Mouse (Mus musculus) forebrain, embryonic 14.5 days (tissue): ENCODE measurements around the gene Elmo2. TPM values are rescaled to one million over a fixed set of nuclear protein-coding genes. Genes with fewer than 3 reads are reported as not detected.

Experiments
- ATAC-seq: fragments of 200-750 bp; cut with Nextera tagmentation; 2 replicates; pipeline ENCODE4 v1.8.0; 2017; ENCODE audit warnings: mild to moderate bottlenecking, moderate library complexity
- DNase-seq: peaks from one replicate; pipeline ENCODE4 v3.0.0-alpha.2; 2015; ENCODE audit warnings: low spot score
- H3K27ac ChIP-seq: fragments of 300-500 bp; sonication (generic); 2 replicates; pipeline ENCODE4 v1.5.1; 2014; ENCODE audit warnings: low read depth, mild to moderate bottlenecking, control low read depth, low read length, moderate library complexity
- H3K27me3 ChIP-seq: fragments of 300-500 bp; sonication (generic); replicated peaks from 2 replicates; pipeline ENCODE4 v1.6.1; 2014; ENCODE audit warnings: low read length, control low read depth, mixed read lengths; ENCODE audit not compliant: control insufficient read depth, insufficient read depth
- H3K36me3 ChIP-seq: fragments of 300-500 bp; sonication (generic); 2 replicates; pipeline ENCODE4 v1.6.1; 2014; ENCODE audit warnings: low read length, control low read depth; ENCODE audit not compliant: control insufficient read depth, insufficient read depth
- H3K4me1 ChIP-seq: fragments of 300-500 bp; sonication (generic); 2 replicates; pipeline ENCODE4 v1.6.1; 2014; ENCODE audit warnings: antibody characterized with exemption, low read length, control low read depth; ENCODE audit not compliant: control insufficient read depth, insufficient read depth
- H3K4me2 ChIP-seq: fragments of 300-500 bp; sonication (generic); 2 replicates; pipeline ENCODE4 v1.6.1; 2014; ENCODE audit warnings: mild to moderate bottlenecking, control low read depth, low read length
- H3K4me3 ChIP-seq: fragments of 300-500 bp; sonication (generic); 2 replicates; pipeline ENCODE4 v1.5.1; 2014; ENCODE audit warnings: low read depth, low read length, control low read depth
- H3K9ac ChIP-seq: fragments of 300-500 bp; sonication (generic); 2 replicates; pipeline ENCODE4 v1.6.1; 2014; ENCODE audit warnings: mild to moderate bottlenecking, low read length, control low read depth, moderate library complexity
- H3K9me3 ChIP-seq: fragments of 300-500 bp; sonication (generic); replicated peaks from 2 replicates; pipeline ENCODE4 v1.6.1; 2016; ENCODE audit warnings: low read length, control low read depth, mixed read lengths; ENCODE audit not compliant: control insufficient read depth
- WGBS: fragments of 180-500 bp; shearing (Covaris S2); extraction: QIAGEN DNeasy Blood & Tissue Kit; methylation state at CpG from one replicate; pipeline ENCODE4 v1.1.7; 2014; 5-methylcytosine and 5-hydroxymethylcytosine counted together
- polyA plus RNA-seq: library from polyadenylated mRNA; unstranded; fragments of >200 nt; fragmentation: Nextera tagmentation; extraction: Ambion mirVana; gene quantifications from 2 replicates; pipeline ENCODE4 v1.2.1, GENCODE M21; 2014

Elmo2 gene
- polyA plus RNA-seq, result 95.5 and 101 TPM in 2 replicates

GRCm38 (mm10) chr2:165326304-165327190 is at the start of gene Elmo2:
Elmo2 (minus strand) TSS chr2:165326479.
- Histone ChIP-seq H3K27ac (peak within 1 kb of the TSS; percentile 91), H3K4me1 (peaks cover 30% of the 10 kb centered on the region), H3K36me3 (no peaks in the 10 kb centered on the region), H3K27me3 (no peaks in the 10 kb centered on the region), H3K9me3 (no peaks in the 10 kb centered on the region), H3K9ac (peak within 1 kb of the TSS; percentile 94), H3K4me2 (peak within 1 kb of the TSS; percentile 93), H3K4me3 (peak within 1 kb of the TSS; percentile 90)
- under 1% methylated on average over 54 of the region's 55 CpGs for WGBS
- ATAC-seq, result peak; percentile 98
- peak; percentile 99 for DNase-seq

GRCm38 (mm10) chr2:165376001-165376400 is 49.7 kb upstream of the Elmo2 start:
- Histone ChIP-seq H3K4me3 (no peak overlapping the region), H3K9me3 (no peaks in the 10 kb centered on the region), H3K27ac (no peak overlapping the region), H3K9ac (no peak overlapping the region), H3K27me3 (no peaks in the 10 kb centered on the region), H3K36me3 (peaks cover 61% of the 10 kb centered on the region), H3K4me1 (no peaks in the 10 kb centered on the region), H3K4me2 (no peak overlapping the region)
- ATAC-seq (no peak), DNase-seq (no peak)
- WGBS, result 65% methylated on average over 4 of the region's 4 CpGs

GRCm38 (mm10) chr2:165375478-165375877 is 49.2 kb upstream of the Elmo2 start:
- Histone ChIP-seq H3K4me1 (no peaks in the 10 kb centered on the region), H3K9me3 (no peaks in the 10 kb centered on the region), H3K4me2 (no peak overlapping the region), H3K4me3 (no peak overlapping the region), H3K9ac (no peak overlapping the region), H3K27ac (no peak overlapping the region), H3K27me3 (no peaks in the 10 kb centered on the region), H3K36me3 (peaks cover 56% of the 10 kb centered on the region)
- DNase-seq, result no peak
- 75% methylated on average over 5 of the region's 5 CpGs for WGBS
- ATAC-seq, result no peak

- Histone ChIP-seq H3K27ac (no peak overlapping the region), H3K4me3 (no peak overlapping the region), H3K9me3 (no peaks in the 10 kb centered on the region), H3K27me3 (no peaks in the 10 kb centered on the region), H3K36me3 (peaks cover 18% of the 10 kb centered on the region), H3K4me1 (peaks cover 8% of the 10 kb centered on the region), H3K9ac (no peak overlapping the region), H3K4me2 (no peak overlapping the region; the same call in 1 of the 2 replicates)
- ATAC-seq (no peak), DNase-seq (peak; percentile 56)
- WGBS, result 32% methylated on average over 3 of the region's 3 CpGs
These were observed 44.8 kb upstream of the Elmo2 start for GRCm38 (mm10) chr2:165371066-165371465.

- H3K4me3 ChIP-seq, result no peak overlapping the region
- no peak for DNase-seq
- no peak overlapping the region for H3K9ac ChIP-seq
- H3K9me3 ChIP-seq, result no peaks in the 10 kb centered on the region
- H3K4me1 ChIP-seq, result peaks cover 8% of the 10 kb centered on the region
- no peak for ATAC-seq
- no peak overlapping the region for H3K4me2 ChIP-seq
- no peaks in the 10 kb centered on the region for H3K27me3 ChIP-seq
- H3K27ac ChIP-seq, result no peak overlapping the region
- WGBS, result 75% methylated on average over 3 of the region's 3 CpGs
- H3K36me3 ChIP-seq, result peaks cover 11% of the 10 kb centered on the region
These were observed 44.1 kb upstream of the Elmo2 start for GRCm38 (mm10) chr2:165370348-165370747.

GRCm38 (mm10) chr2:165368496-165368895 is 42.2 kb upstream of the Elmo2 start, which contains the start of gene Zfp663:
Zfp663 (minus strand) TSS chr2:165368729.
- DNase-seq (peak; percentile 87), ATAC-seq (peak; percentile 51)
- peak within 1 kb of the TSS; percentile 75 for H3K9ac ChIP-seq
- no peaks in the 10 kb centered on the region for H3K36me3 ChIP-seq
- no peaks in the 10 kb centered on the region for H3K27me3 ChIP-seq
- peak within 1 kb of the TSS; percentile 70 for H3K4me2 ChIP-seq
- H3K27ac ChIP-seq, result peak within 1 kb of the TSS; percentile 45; the same call in 1 of the 2 replicates
- WGBS, result under 1% methylated on average over 27 of the region's 27 CpGs
- peaks cover 8% of the 10 kb centered on the region for H3K4me1 ChIP-seq
- no peaks in the 10 kb centered on the region for H3K9me3 ChIP-seq
- H3K4me3 ChIP-seq, result peak within 1 kb of the TSS; percentile 42

- H3K27me3 ChIP-seq, result no peaks in the 10 kb centered on the region
- no peaks in the 10 kb centered on the region for H3K9me3 ChIP-seq
- H3K4me3 ChIP-seq, result peak overlapping the region; percentile 42
- H3K27ac ChIP-seq, result peak overlapping the region; percentile 45; the same call in 1 of the 2 replicates
- under 1% methylated on average over 13 of the region's 13 CpGs for WGBS
- ATAC-seq (peak; percentile 51), DNase-seq (peak; percentile 72)
- H3K4me1 ChIP-seq, result peaks cover 8% of the 10 kb centered on the region
- no peaks in the 10 kb centered on the region for H3K36me3 ChIP-seq
- H3K4me2 ChIP-seq, result peak overlapping the region; percentile 70
- H3K9ac ChIP-seq, result peak overlapping the region; percentile 75
These were observed 41.7 kb upstream of the Elmo2 start for GRCm38 (mm10) chr2:165367868-165368439.

GRCm38 (mm10) chr2:165367047-165367520 is 40.8 kb upstream of the Elmo2 start:
- DNase-seq (peak; percentile 36), ATAC-seq (no peak)
- Histone ChIP-seq H3K9me3 (no peaks in the 10 kb centered on the region), H3K36me3 (no peaks in the 10 kb centered on the region), H3K9ac (no peak overlapping the region), H3K27me3 (no peaks in the 10 kb centered on the region), H3K27ac (no peak overlapping the region), H3K4me1 (peaks cover 8% of the 10 kb centered on the region), H3K4me3 (no peak overlapping the region), H3K4me2 (peak overlapping the region; percentile 70)
- WGBS, result 19% methylated on average over 5 of the region's 8 CpGs
